Mouse (Mus musculus) ES-E14 (cell line): Measurements from ENCODE around the gene Srd5a1.

Experiments used
- CHD2 ChIP-seq: IDR thresholded peaks from 2 replicates; pipeline ENCODE4 v1.6.1; 2014; ENCODE audit warnings: mild to moderate bottlenecking, low read depth, low read length, inconsistent platforms
- HCFC1 ChIP-seq: IDR thresholded peaks from 2 replicates; pipeline ENCODE4 v1.6.1; 2012; ENCODE audit warnings: low read length, inconsistent platforms, borderline replicate concordance; ENCODE audit not compliant: insufficient read depth
- MAFK ChIP-seq: IDR thresholded peaks from 2 replicates; pipeline ENCODE4 v1.6.1; 2014; ENCODE audit warnings: mild to moderate bottlenecking, low read depth, low read length, inconsistent platforms; ENCODE audit not compliant: insufficient read depth
- ZC3H11A ChIP-seq: IDR thresholded peaks from 2 replicates; pipeline ENCODE4 v1.6.1; 2012; ENCODE audit warnings: low read depth, mild to moderate bottlenecking, inconsistent platforms, low read length, borderline replicate concordance
- ZNF384 ChIP-seq: IDR thresholded peaks from 2 replicates; pipeline ENCODE4 v1.6.1; 2012; ENCODE audit warnings: low read depth, low read length, inconsistent platforms

GRCm38 (mm10) chr13:69554255-69554654 lies 57.0 kb downstream of the Srd5a1 start:
- TF ChIP-seq ZNF384 = no peak
- no peak for TF ChIP-seq MAFK
- no peak for TF ChIP-seq HCFC1
- TF ChIP-seq CHD2 = no peak
- TF ChIP-seq ZC3H11A = no peak
